Mouse (Mus musculus) E14TG2a.4 (cell line): ENCODE results near the gene Gabrb1.

Experiments used
- CTCF ChIP-seq: conservative IDR thresholded peaks from 2 replicates; pipeline ENCODE4 v1.5.1; 2014; ENCODE audit warnings: low read length
- NANOG ChIP-seq: IDR thresholded peaks from 2 replicates; pipeline ENCODE4 v1.6.1; 2014; ENCODE audit warnings: borderline replicate concordance, low read length, mixed read lengths

DNA sequence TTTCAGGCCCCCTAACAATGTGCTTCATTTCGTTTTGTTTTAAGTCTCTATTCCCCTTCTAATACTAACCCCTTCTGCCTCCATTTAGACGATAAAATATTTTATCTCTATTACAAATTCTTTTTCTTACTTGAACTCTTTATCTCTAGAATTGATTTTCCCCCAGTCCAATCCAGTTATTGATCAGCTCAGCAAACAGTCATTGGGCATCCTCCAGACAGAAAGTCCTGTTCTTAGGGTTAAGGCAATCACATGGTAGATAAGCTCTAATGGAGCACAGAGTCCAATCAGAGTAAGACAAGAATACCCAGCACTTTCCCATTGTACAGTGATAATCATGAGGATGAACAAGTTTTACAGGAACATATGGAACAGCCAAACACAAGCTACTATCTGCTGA, 172.4 kb downstream of the Gabrb1 start:
- TF ChIP-seq CTCF: no peak
- no peak for TF ChIP-seq NANOG
